17 mouse cellular contexts compared by ENCODE assay signal in genomic region chr9:13455231-13455630, GRCm38 (mm10). TPM values are rescaled to one million over a fixed set of nuclear protein-coding genes. Genes with fewer than 3 reads are reported as not detected.
DNase-seq lines count a peak whose midpoint lies in the region; ATAC-seq and TF ChIP-seq lines count a peak whose summit lies in the region.
"Had no signal": no experiment of that assay in that cellular context is flagged by ENCODE, and none has a peak within 500 bp of the region (broad histone marks: within the 10 kb centered on the region; RNA-seq: fewer than 3 reads in every experiment).

No protein-coding gene starts in this region.

- no peaks in the 10 kb centered on the region for H3K27me3 ChIP-seq in heart, embryonic 12.5 days (replicated peaks)
- no peaks in the 10 kb centered on the region for H3K27me3 ChIP-seq in kidney, postnatal 0 days (ENCODE audit: insufficient read depth, low read length)
- H3K27me3 ChIP-seq in kidney, adult 2 months (replicated peaks; ENCODE audit: control insufficient read depth, insufficient read depth, low read length) = no peaks in the 10 kb centered on the region
- no peaks in the 10 kb centered on the region for H3K27me3 ChIP-seq in neural tube, embryonic 12.5 days (replicated peaks)
- no peaks in the 10 kb centered on the region for H3K27me3 ChIP-seq in neural tube, embryonic 15.5 days (replicated peaks)

- no peak overlapping the region for H3K9ac ChIP-seq in heart, embryonic 12.5 days
- no peak overlapping the region for H3K9ac ChIP-seq in kidney, postnatal 0 days (ENCODE audit: low read depth, low read length)
- no peak overlapping the region for H3K9ac ChIP-seq in neural tube, embryonic 12.5 days
- H3K9ac ChIP-seq in neural tube, embryonic 15.5 days (replicated peaks) = no peak overlapping the region

- DNase-seq in heart, adult 8-10 months (ENCODE audit: low spot score) = no peak
- no peak for DNase-seq in kidney, postnatal 0 days (ENCODE audit: low spot score)
- no peak for DNase-seq in kidney, adult 2 months
- no peak for DNase-seq in neural tube, embryonic 10.5 days (ENCODE audit: extremely low spot score, low spot score)
- no peak for DNase-seq in adrenal gland, postnatal 36 days
- DNase-seq: B cell, adult 2 months; left cerebral cortex, postnatal 4 days; right cerebral cortex, postnatal 25 days; thymus, postnatal 14 days had no signal

- H3K4me3 ChIP-seq in heart, embryonic 12.5 days = no peak overlapping the region
- H3K4me3 ChIP-seq in kidney, postnatal 0 days (replicated peaks; ENCODE audit: low read depth, low read length) = no peak overlapping the region
- no peak overlapping the region for H3K4me3 ChIP-seq in kidney, adult 2 months (ENCODE audit: insufficient read depth, low read depth, low read length)
- no peak overlapping the region for H3K4me3 ChIP-seq in neural tube, embryonic 12.5 days
- H3K4me3 ChIP-seq in neural tube, embryonic 15.5 days (replicated peaks) = no peak overlapping the region

- H3K27ac ChIP-seq in heart, embryonic 12.5 days (ENCODE audit: poor library complexity, severe bottlenecking) = peak overlapping the region; percentile 74
- H3K27ac ChIP-seq in kidney, postnatal 0 days = peak overlapping the region; percentile 60; the same call in 1 of the 2 replicates
- no peak overlapping the region for H3K27ac ChIP-seq in kidney, adult 2 months (ENCODE audit: insufficient read depth, low read depth, low read length)
- H3K27ac ChIP-seq in neural tube, embryonic 12.5 days = no peak overlapping the region
- peak overlapping the region; percentile 60; the same call in 1 of the 2 replicates for H3K27ac ChIP-seq in neural tube, embryonic 15.5 days (replicated peaks)

- peak overlapping the region; percentile 37 for H3K4me2 ChIP-seq in heart, embryonic 12.5 days
- H3K4me2 ChIP-seq in kidney, postnatal 0 days (ENCODE audit: low read length) = no peak overlapping the region
- H3K4me2 ChIP-seq in neural tube, embryonic 12.5 days (replicated peaks) = peak overlapping the region; percentile 43; the same call in 1 of the 2 replicates
- no peak overlapping the region for H3K4me2 ChIP-seq in neural tube, embryonic 15.5 days

- no peak for ATAC-seq in heart, embryonic 12.5 days (ENCODE audit: insufficient number of reproducible peaks, low FRiP score)
- no peak for ATAC-seq in kidney, postnatal 0 days (replicated peaks; ENCODE audit: low FRiP score, low read depth)
- ATAC-seq in neural tube, embryonic 12.5 days (ENCODE audit: low FRiP score, low read depth) = no peak
- ATAC-seq in neural tube, embryonic 15.5 days (ENCODE audit: low FRiP score) = no peak

- H3K4me1 ChIP-seq in heart, embryonic 12.5 days (replicated peaks) = peaks cover 26% of the 10 kb centered on the region
- H3K4me1 ChIP-seq in kidney, postnatal 0 days (replicated peaks; ENCODE audit: insufficient read depth, low read length) = 0 out of 2 replicates have a peak, but pooled peaks cover 6% of the 10 kb centered on the region
- peaks cover 4% of the 10 kb centered on the region; the same call in 1 of the 2 replicates for H3K4me1 ChIP-seq in kidney, adult 2 months (ENCODE audit: control insufficient read depth, insufficient read depth, low read length)
- H3K4me1 ChIP-seq in neural tube, embryonic 12.5 days = peaks cover 18% of the 10 kb centered on the region
- peaks cover 7% of the 10 kb centered on the region; the same call in 1 of the 2 replicates for H3K4me1 ChIP-seq in neural tube, embryonic 15.5 days

- WGBS in heart, embryonic 12.5 days = 78% methylated on average over 1 of the region's 1 CpGs
- WGBS in kidney, postnatal 0 days = 45% methylated on average over 1 of the region's 1 CpGs
- WGBS in kidney, adult 2 months = 50% methylated on average over 1 of the region's 1 CpGs
- WGBS in neural tube, embryonic 12.5 days = 77% methylated on average over 1 of the region's 1 CpGs
- WGBS in neural tube, embryonic 15.5 days = 73% methylated on average over 1 of the region's 1 CpGs

- TF ChIP-seq CTCF in kidney, postnatal 0 days (IDR thresholded peaks at IDR 0.05; ENCODE audit: low read depth) = no peak
- TF ChIP-seq CTCF in kidney, adult 2 months (conservative IDR thresholded peaks at IDR 0.05; ENCODE audit: insufficient read depth, insufficient read length, low read depth, low read length) = no peak

- H3K36me3 ChIP-seq in heart, embryonic 12.5 days = no peaks in the 10 kb centered on the region
- H3K36me3 ChIP-seq in kidney, postnatal 0 days (ENCODE audit: insufficient read depth, low read length) = no peaks in the 10 kb centered on the region
- H3K36me3 ChIP-seq in kidney, adult 2 months (ENCODE audit: control insufficient read depth, insufficient read depth, low read length) = no peaks in the 10 kb centered on the region
- H3K36me3 ChIP-seq in neural tube, embryonic 12.5 days = no peaks in the 10 kb centered on the region
- H3K36me3 ChIP-seq in neural tube, embryonic 15.5 days = no peaks in the 10 kb centered on the region

- no peaks in the 10 kb centered on the region for H3K9me3 ChIP-seq in heart, embryonic 12.5 days (replicated peaks)
- no peaks in the 10 kb centered on the region for H3K9me3 ChIP-seq in kidney, postnatal 0 days (replicated peaks; ENCODE audit: low read length)
- no peaks in the 10 kb centered on the region for H3K9me3 ChIP-seq in neural tube, embryonic 12.5 days
- H3K9me3 ChIP-seq in neural tube, embryonic 15.5 days (replicated peaks) = no peaks in the 10 kb centered on the region

- no peak for TF ChIP-seq POLR2A in kidney, adult 2 months (IDR thresholded peaks at IDR 0.05; ENCODE audit: low read depth, low read length)

RNA-seq across cellular contexts. Expression of gene Gm17571, which starts 8.7 kb away (rescaled TPM):
- not detected in 2 replicates for polyA plus RNA-seq in heart, embryonic 12.5 days (2016; fragmentation: Nextera tagmentation; extraction: Ambion mirVana)
- not detected for total RNA-seq in heart, adult 8-10 months (2022)
- not detected in 2 replicates for polyA plus RNA-seq in kidney, postnatal 0 days (2015; fragmentation: Nextera tagmentation; extraction: Ambion mirVana)
- not detected in 2 replicates for polyA plus RNA-seq in kidney, adult 2 months (2012; rRNA removed)
- not detected in 2 replicates for polyA plus RNA-seq in neural tube, embryonic 12.5 days (2016; fragmentation: Nextera tagmentation; extraction: Ambion mirVana)
- not detected in 2 replicates for polyA plus RNA-seq in neural tube, embryonic 15.5 days (2015; fragmentation: Nextera tagmentation; extraction: Ambion mirVana)
- not detected for total RNA-seq in adrenal gland, postnatal 36 days (2021)
- total RNA-seq: adrenal gland, postnatal 4 days; ES-E14; layer of hippocampus, postnatal 14 days; left cerebral cortex, postnatal 4 days; monocyte, adult 5-6 weeks had no signal
- polyA plus RNA-seq: kidney, embryonic 14.5 days had no signal

Comparison
In these comparisons a context has a peak if more than half of its experiments do, and no peak if none do; other contexts are left out.
1. H3K27ac ChIP-seq: peak in heart, embryonic 12.5 days (single experiment), kidney, postnatal 0 days (single experiment) and neural tube, embryonic 15.5 days (single experiment); none in kidney, adult 2 months (single experiment) and neural tube, embryonic 12.5 days (single experiment).
2. H3K4me2 ChIP-seq: peak in heart, embryonic 12.5 days (single experiment) and neural tube, embryonic 12.5 days (single experiment); none in kidney, postnatal 0 days (single experiment) and neural tube, embryonic 15.5 days (single experiment).